Mouse (Mus musculus): Measurements from ENCODE around the gene Ndufa13. TPM values are rescaled to one million over a fixed set of nuclear protein-coding genes. Genes with fewer than 3 reads are reported as not detected.

The Ndufa13 gene
- polyA plus RNA-seq, 2 experiments: 97.4 to 190 TPM

- Histone ChIP-seq H3K4me2 (replicated peaks; ENCODE audit: low read depth, low read length, severe bottlenecking) (no peak overlapping the region), H3K9ac (ENCODE audit: low read depth, low read length, severe bottlenecking) (no peak overlapping the region), H3K9me3 (ENCODE audit: control insufficient read depth, low read length) (no peaks in the 10 kb centered on the region), H3K4me1 (ENCODE audit: control insufficient read depth, insufficient read depth, low read length) (peaks cover 10% of the 10 kb centered on the region; the same call in 1 of the 2 replicates), H3K4me3 (replicated peaks; ENCODE audit: low read length) (no peak overlapping the region), H3K27me3 (ENCODE audit: control insufficient read depth, insufficient read depth, low read length) (peaks cover 97% of the 10 kb centered on the region), H3K27ac (replicated peaks; ENCODE audit: low read depth, low read length) (no peak overlapping the region), H3K36me3 (ENCODE audit: control insufficient read depth, insufficient read depth, low read length) (no peaks in the 10 kb centered on the region)
- ATAC-seq (ENCODE audit: low FRiP score, low read depth): no peak
- no peak for DNase-seq (ENCODE audit: low spot score)
- 64% methylated on average over 13 of the region's 13 CpGs for WGBS
- no peak for TF ChIP-seq POLR2A (IDR thresholded peaks at IDR 0.05; ENCODE audit: borderline replicate concordance, extremely low read depth, insufficient read depth, insufficient read length)
These were observed 18.2 kb downstream of the Ndufa13 start for GRCm38 (mm10) chr8:69884141-69884540.

GRCm38 (mm10) chr8:69882833-69883600 is 19.3 kb downstream of the Ndufa13 start:
- ATAC-seq (ENCODE audit: low FRiP score, low read depth) (no peak), DNase-seq (ENCODE audit: low spot score) (no peak)
- 20% methylated on average over 49 of the region's 52 CpGs for WGBS
- Histone ChIP-seq H3K4me1 (ENCODE audit: control insufficient read depth, insufficient read depth, low read length) (0 out of 2 replicates have a peak, but pooled peaks cover 6% of the 10 kb centered on the region), H3K36me3 (ENCODE audit: control insufficient read depth, insufficient read depth, low read length) (no peaks in the 10 kb centered on the region), H3K4me3 (replicated peaks; ENCODE audit: low read length) (peak overlapping the region; percentile 42), H3K9me3 (ENCODE audit: control insufficient read depth, low read length) (no peaks in the 10 kb centered on the region), H3K27me3 (ENCODE audit: control insufficient read depth, insufficient read depth, low read length) (peaks cover 86% of the 10 kb centered on the region), H3K9ac (ENCODE audit: low read depth, low read length, severe bottlenecking) (no peak overlapping the region), H3K4me2 (replicated peaks; ENCODE audit: low read depth, low read length, severe bottlenecking) (peak overlapping the region; percentile 57), H3K27ac (replicated peaks; ENCODE audit: low read depth, low read length) (no peak overlapping the region)
- TF ChIP-seq POLR2A (IDR thresholded peaks at IDR 0.05; ENCODE audit: borderline replicate concordance, extremely low read depth, insufficient read depth, insufficient read length): no peak

GRCm38 (mm10) chr8:69882021-69882756 is 20.2 kb downstream of the Ndufa13 start:
- 9% methylated on average over 70 of the region's 103 CpGs for WGBS
- H3K9ac ChIP-seq (ENCODE audit: low read depth, low read length, severe bottlenecking): peak overlapping the region; percentile 36

GRCm38 (mm10) chr8:69881261-69881865 is 21.0 kb downstream of the Ndufa13 start:
- ATAC-seq (ENCODE audit: low FRiP score, low read depth): no peak
- Histone ChIP-seq H3K36me3 (ENCODE audit: control insufficient read depth, insufficient read depth, low read length) (no peaks in the 10 kb centered on the region), H3K27me3 (ENCODE audit: control insufficient read depth, insufficient read depth, low read length) (peaks cover 71% of the 10 kb centered on the region), H3K9ac (ENCODE audit: low read depth, low read length, severe bottlenecking) (0 out of 2 replicates have a peak overlapping the region, but pooled peaks have one; percentile 36), H3K4me3 (replicated peaks; ENCODE audit: low read length) (peak overlapping the region; percentile 42), H3K4me1 (ENCODE audit: control insufficient read depth, insufficient read depth, low read length) (0 out of 2 replicates have a peak, but pooled peaks cover 5% of the 10 kb centered on the region), H3K9me3 (ENCODE audit: control insufficient read depth, low read length) (no peaks in the 10 kb centered on the region), H3K4me2 (replicated peaks; ENCODE audit: low read depth, low read length, severe bottlenecking) (peak overlapping the region; percentile 57), H3K27ac (replicated peaks; ENCODE audit: low read depth, low read length) (no peak overlapping the region)
- DNase-seq (ENCODE audit: low spot score): no peak
- 28% methylated on average over 60 of the region's 79 CpGs for WGBS
- no peak for TF ChIP-seq POLR2A (IDR thresholded peaks at IDR 0.05; ENCODE audit: borderline replicate concordance, extremely low read depth, insufficient read depth, insufficient read length)

More at GRCm38 (mm10) chr8:69882021-69882756, 20.2 kb downstream of the Ndufa13 start:
- no peaks in the 10 kb centered on the region for H3K9me3 ChIP-seq (ENCODE audit: control insufficient read depth, low read length)
- no peak overlapping the region for H3K27ac ChIP-seq (replicated peaks; ENCODE audit: low read depth, low read length)
- DNase-seq (ENCODE audit: low spot score) (peak; percentile 42), ATAC-seq (ENCODE audit: low FRiP score, low read depth) (peak; percentile 60)
- no peaks in the 10 kb centered on the region for H3K36me3 ChIP-seq (ENCODE audit: control insufficient read depth, insufficient read depth, low read length)
- peaks cover 78% of the 10 kb centered on the region for H3K27me3 ChIP-seq (ENCODE audit: control insufficient read depth, insufficient read depth, low read length)
- H3K4me1 ChIP-seq (ENCODE audit: control insufficient read depth, insufficient read depth, low read length): 0 out of 2 replicates have a peak, but pooled peaks cover 5% of the 10 kb centered on the region
- no peak for TF ChIP-seq POLR2A (IDR thresholded peaks at IDR 0.05; ENCODE audit: borderline replicate concordance, extremely low read depth, insufficient read depth, insufficient read length)
- H3K4me2 ChIP-seq (replicated peaks; ENCODE audit: low read depth, low read length, severe bottlenecking): peak overlapping the region; percentile 57
- H3K4me3 ChIP-seq (replicated peaks; ENCODE audit: low read length): peak overlapping the region; percentile 42

- Histone ChIP-seq H3K9ac (ENCODE audit: low read depth, low read length, severe bottlenecking) (no peak overlapping the region), H3K27me3 (ENCODE audit: control insufficient read depth, insufficient read depth, low read length) (peaks cover 65% of the 10 kb centered on the region), H3K9me3 (ENCODE audit: control insufficient read depth, low read length) (no peaks in the 10 kb centered on the region), H3K36me3 (ENCODE audit: control insufficient read depth, insufficient read depth, low read length) (no peaks in the 10 kb centered on the region), H3K4me2 (replicated peaks; ENCODE audit: low read depth, low read length, severe bottlenecking) (peak overlapping the region; percentile 57), H3K27ac (replicated peaks; ENCODE audit: low read depth, low read length) (no peak overlapping the region), H3K4me3 (replicated peaks; ENCODE audit: low read length) (peak overlapping the region; percentile 42), H3K4me1 (ENCODE audit: control insufficient read depth, insufficient read depth, low read length) (0 out of 2 replicates have a peak, but pooled peaks cover 5% of the 10 kb centered on the region)
- ATAC-seq (ENCODE audit: low FRiP score, low read depth) (no peak), DNase-seq (ENCODE audit: low spot score) (no peak)
- 15% methylated on average over 37 of the region's 37 CpGs for WGBS
- no peak for TF ChIP-seq POLR2A (IDR thresholded peaks at IDR 0.05; ENCODE audit: borderline replicate concordance, extremely low read depth, insufficient read depth, insufficient read length)
These were observed 21.5 kb downstream of the Ndufa13 start for GRCm38 (mm10) chr8:69880841-69881240.
